Mouse (Mus musculus): ENCODE measurements around the gene Fgr. TPM values are rescaled to one million over a fixed set of nuclear protein-coding genes. Genes with fewer than 3 reads are reported as not detected.
A peak's percentile ranks its signal among the peaks of the same experiment; 100 is the strongest.
"Not testable (repeated sequence)": the region's sequence is repeated elsewhere in the genome, so short reads cannot be mapped to it uniquely, and the experiment has no call there.

The Fgr gene
- total RNA-seq, 2 experiments from 2014 or later, result 0.12 TPM; not detected in 1

- no peak for DNase-seq (ENCODE audit: low spot score in 2 of 2)
- H3K27ac ChIP-seq, result no peak overlapping the region
- TF ChIP-seq CTCF (conservative IDR thresholded peaks at IDR 0.05), result no peak
- H3K4me3 ChIP-seq, result no peak overlapping the region
These were observed 5.3 kb downstream of the Fgr start for GRCm38 (mm10) chr4:132979186-132979585.

GRCm38 (mm10) chr4:132981621-132982020 is 7.7 kb downstream of the Fgr start:
- TF ChIP-seq CTCF (conservative IDR thresholded peaks at IDR 0.05), result no peak

GRCm38 (mm10) chr4:132982999-132983398 is 9.1 kb downstream of the Fgr start:
- no peak overlapping the region for H3K4me3 ChIP-seq
- no peak for DNase-seq (ENCODE audit: low spot score in 2 of 2)
- no peak for TF ChIP-seq CTCF (conservative IDR thresholded peaks at IDR 0.05)
- H3K27ac ChIP-seq, result no peak overlapping the region

More at GRCm38 (mm10) chr4:132981621-132982020, 7.7 kb downstream of the Fgr start:
- DNase-seq (ENCODE audit: low spot score in 2 of 2), result no peak
- Histone ChIP-seq H3K27ac (no peak overlapping the region), H3K4me3 (no peak overlapping the region)

GRCm38 (mm10) chr4:132983664-132984512 is 10.0 kb downstream of the Fgr start:
- Histone ChIP-seq H3K27ac (peak overlapping the region; percentile 67), H3K4me3 (no peak overlapping the region)
- peak; percentile 41 to 46 for DNase-seq (ENCODE audit: low spot score in 2 of 2)
- TF ChIP-seq CTCF (conservative IDR thresholded peaks at IDR 0.05), result no peak

GRCm38 (mm10) chr4:132988581-132989355 is 14.9 kb downstream of the Fgr start:
- TF ChIP-seq CTCF (conservative IDR thresholded peaks at IDR 0.05), result no peak
- H3K4me3 ChIP-seq, result no peak overlapping the region
- no peak for DNase-seq (ENCODE audit: low spot score in 2 of 2)
- no peak overlapping the region for H3K27ac ChIP-seq

GRCm38 (mm10) chr4:132993553-132993952 is 19.7 kb downstream of the Fgr start:
- no peak for TF ChIP-seq CTCF (conservative IDR thresholded peaks at IDR 0.05)
- no peak for DNase-seq (ENCODE audit: low spot score in 2 of 2)
- Histone ChIP-seq H3K27ac (no peak overlapping the region), H3K4me3 (no peak overlapping the region)

- no peak; the same call in 1 of the 2 replicates for TF ChIP-seq CTCF (conservative IDR thresholded peaks at IDR 0.05)
- Histone ChIP-seq H3K27ac (no peak overlapping the region), H3K4me3 (no peak overlapping the region)
- DNase-seq (ENCODE audit: low spot score in 2 of 2), result no peak
These were observed 23.8 kb downstream of the Fgr start for GRCm38 (mm10) chr4:132997469-132998237.

GRCm38 (mm10) chr4:133002896-133003295 is 29.0 kb downstream of the Fgr start:
- Histone ChIP-seq H3K27ac (no peak overlapping the region), H3K4me3 (no peak overlapping the region)
- no peak for TF ChIP-seq CTCF (conservative IDR thresholded peaks at IDR 0.05)
- no peak for DNase-seq (ENCODE audit: low spot score in 2 of 2)

GRCm38 (mm10) chr4:133003316-133004018 is 29.6 kb downstream of the Fgr start:
- no peak for TF ChIP-seq CTCF (conservative IDR thresholded peaks at IDR 0.05)
- DNase-seq (ENCODE audit: low spot score in 2 of 2), result no peak
- Histone ChIP-seq H3K27ac (0 out of 2 replicates have a peak overlapping the region, but pooled peaks have one; percentile 48), H3K4me3 (no peak overlapping the region)

GRCm38 (mm10) chr4:133005233-133005632 is 31.3 kb downstream of the Fgr start:
- DNase-seq (ENCODE audit: low spot score in 2 of 2), result peak in 1 of 2 experiments; percentile 90
- Histone ChIP-seq H3K27ac (no peak overlapping the region), H3K4me3 (no peak overlapping the region)
- TF ChIP-seq CTCF (conservative IDR thresholded peaks at IDR 0.05), result peak; percentile 96

- H3K27ac ChIP-seq; DNase-seq (ENCODE audit: low spot score in 2 of 2); H3K4me3 ChIP-seq: not testable (repeated sequence)
These were observed 32.1 kb downstream of the Fgr start for GRCm38 (mm10) chr4:133005885-133006451.

Measured in layer of hippocampus, adult 2 months (tissue).